ENCODE assay signal across 8 mouse cellular contexts in the genomic region with DNA sequence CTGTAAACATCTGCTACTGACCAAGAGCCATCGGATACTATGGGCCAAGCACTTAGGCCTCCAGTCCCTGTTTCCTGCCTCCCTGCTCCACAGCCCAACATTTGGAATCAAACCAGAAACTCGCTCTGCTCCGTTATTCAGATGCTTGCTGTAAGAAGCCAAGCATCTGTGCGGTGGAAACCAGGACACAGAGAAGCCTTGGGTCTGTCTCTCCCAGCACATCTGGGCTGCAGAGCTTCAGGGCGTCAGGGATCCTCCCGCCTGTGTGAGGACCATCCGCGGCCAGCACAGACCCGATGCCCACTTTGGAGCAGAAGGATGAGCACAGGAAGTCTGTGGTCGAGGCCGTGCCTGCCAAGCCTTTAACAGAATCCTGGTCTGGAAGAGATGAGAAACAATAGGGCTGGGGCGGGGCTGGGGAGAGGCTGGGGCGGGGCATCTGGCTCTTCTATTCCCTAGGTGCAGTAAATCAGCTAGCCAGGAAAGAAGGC. TPM values are rescaled to one million over a fixed set of nuclear protein-coding genes. Genes with fewer than 3 reads are reported as not detected.
DNase-seq lines count a peak whose midpoint lies in the region; ATAC-seq lines count a peak whose summit lies in the region.

No protein-coding gene starts in this region.

- H3K27ac ChIP-seq in midbrain, embryonic 11.5 days (ENCODE audit: low read depth, low read length): no peak overlapping the region
- H3K27ac ChIP-seq in midbrain, embryonic 15.5 days: no peak overlapping the region
- peak overlapping the region; percentile 14; the same call in 1 of the 2 replicates for H3K27ac ChIP-seq in hindbrain, embryonic 15.5 days (replicated peaks)
- H3K27ac ChIP-seq in neural tube, embryonic 13.5 days (replicated peaks): peak overlapping the region; percentile 59

- H3K27me3 ChIP-seq in midbrain, embryonic 11.5 days (ENCODE audit: control insufficient read depth, insufficient read depth, low read length): no peaks in the 10 kb centered on the region
- no peaks in the 10 kb centered on the region for H3K27me3 ChIP-seq in midbrain, embryonic 15.5 days (replicated peaks)
- H3K27me3 ChIP-seq in hindbrain, embryonic 15.5 days: no peaks in the 10 kb centered on the region
- no peaks in the 10 kb centered on the region for H3K27me3 ChIP-seq in neural tube, embryonic 13.5 days

- no peaks in the 10 kb centered on the region for H3K36me3 ChIP-seq in midbrain, embryonic 11.5 days (ENCODE audit: control insufficient read depth, insufficient read depth, low read length)
- H3K36me3 ChIP-seq in midbrain, embryonic 15.5 days (replicated peaks): no peaks in the 10 kb centered on the region
- no peaks in the 10 kb centered on the region for H3K36me3 ChIP-seq in hindbrain, embryonic 15.5 days
- H3K36me3 ChIP-seq in neural tube, embryonic 13.5 days: no peaks in the 10 kb centered on the region

- no peaks in the 10 kb centered on the region for H3K9me3 ChIP-seq in midbrain, embryonic 11.5 days (ENCODE audit: control insufficient read depth, low read length)
- H3K9me3 ChIP-seq in midbrain, embryonic 15.5 days: no peaks in the 10 kb centered on the region
- no peaks in the 10 kb centered on the region for H3K9me3 ChIP-seq in hindbrain, embryonic 15.5 days
- no peaks in the 10 kb centered on the region for H3K9me3 ChIP-seq in neural tube, embryonic 13.5 days

- H3K4me2 ChIP-seq in midbrain, embryonic 11.5 days: no peak overlapping the region
- H3K4me2 ChIP-seq in midbrain, embryonic 15.5 days: no peak overlapping the region
- H3K4me2 ChIP-seq in hindbrain, embryonic 15.5 days: no peak overlapping the region
- peak overlapping the region; percentile 33 for H3K4me2 ChIP-seq in neural tube, embryonic 13.5 days

- WGBS in midbrain, embryonic 11.5 days: 29% methylated on average over 13 of the region's 13 CpGs
- 33% methylated on average over 13 of the region's 13 CpGs for WGBS in midbrain, embryonic 15.5 days
- WGBS in hindbrain, embryonic 15.5 days: 24% methylated on average over 13 of the region's 13 CpGs
- WGBS in neural tube, embryonic 13.5 days: 14% methylated on average over 13 of the region's 13 CpGs

- no peak for ATAC-seq in midbrain, embryonic 11.5 days (ENCODE audit: low FRiP score)
- no peak for ATAC-seq in midbrain, embryonic 15.5 days (replicated peaks)
- ATAC-seq in hindbrain, embryonic 15.5 days (ENCODE audit: low FRiP score, low read depth): no peak
- ATAC-seq in neural tube, embryonic 13.5 days (ENCODE audit: low read depth): 0 out of 2 replicates have a peak, but pooled peaks have one; percentile 47
- no peak for ATAC-seq in megakaryocyte-erythroid progenitor cell, adult 5-6 weeks (replicated peaks; ENCODE audit: low FRiP score, low TSS enrichment, poor library complexity, severe bottlenecking)

- H3K9ac ChIP-seq in midbrain, embryonic 11.5 days (ENCODE audit: low read length): 0 out of 2 replicates have a peak overlapping the region, but pooled peaks have one; percentile 21
- H3K9ac ChIP-seq in midbrain, embryonic 15.5 days: no peak overlapping the region
- H3K9ac ChIP-seq in hindbrain, embryonic 15.5 days: no peak overlapping the region
- peak overlapping the region; percentile 48 for H3K9ac ChIP-seq in neural tube, embryonic 13.5 days

- 0 out of 2 replicates have a peak, but pooled peaks cover 2% of the 10 kb centered on the region for H3K4me1 ChIP-seq in midbrain, embryonic 11.5 days (ENCODE audit: control insufficient read depth, insufficient read depth, low read length)
- H3K4me1 ChIP-seq in midbrain, embryonic 15.5 days: peaks cover 21% of the 10 kb centered on the region
- peaks cover 21% of the 10 kb centered on the region for H3K4me1 ChIP-seq in hindbrain, embryonic 15.5 days (replicated peaks)
- H3K4me1 ChIP-seq in neural tube, embryonic 13.5 days (replicated peaks): peaks cover 38% of the 10 kb centered on the region

- no peak overlapping the region for H3K4me3 ChIP-seq in midbrain, embryonic 11.5 days (ENCODE audit: low read depth, low read length)
- H3K4me3 ChIP-seq in midbrain, embryonic 15.5 days: no peak overlapping the region
- H3K4me3 ChIP-seq in hindbrain, embryonic 15.5 days: no peak overlapping the region
- H3K4me3 ChIP-seq in neural tube, embryonic 13.5 days: no peak overlapping the region

- peak; percentile 24 for DNase-seq in adrenal gland, postnatal 10 days
- DNase-seq in adrenal gland, adult 18-20 months (ENCODE audit: low spot score in 2 of 2): no peak
- DNase-seq in midbrain, embryonic 11.5 days (ENCODE audit: low spot score, missing footprints): no peak
- DNase-seq in urinary bladder, postnatal 36 days (ENCODE audit: low spot score in 2 of 2): no peak

RNA-seq across cellular contexts. Expression of gene Cmklr1, which starts 42.2 kb away (rescaled TPM):
- total RNA-seq in adrenal gland, postnatal 10 days (2021): 10 to 100 TPM in 1 of 2 experiments, 1 to 10 TPM in 1; 9.7 to 11.7 TPM
- 10 to 100 TPM; 18.1 to 39.3 TPM for total RNA-seq in adrenal gland, adult 18-20 months (2021)
- 0.98 and 2.2 TPM in 2 replicates for polyA plus RNA-seq in midbrain, embryonic 11.5 days (2014; fragmentation: Nextera tagmentation; extraction: Ambion mirVana)
- 2.0 and 2.8 TPM in 2 replicates for polyA plus RNA-seq in midbrain, embryonic 15.5 days (2015; fragmentation: Nextera tagmentation; extraction: Ambion mirVana)
- polyA plus RNA-seq in hindbrain, embryonic 15.5 days (2015; fragmentation: Nextera tagmentation; extraction: Ambion mirVana): 2.0 and 4.4 TPM in 2 replicates
- polyA plus RNA-seq in neural tube, embryonic 13.5 days (2015; fragmentation: Nextera tagmentation; extraction: Ambion mirVana): 2.2 and 2.6 TPM in 2 replicates
- total RNA-seq in megakaryocyte-erythroid progenitor cell, adult 5-6 weeks (2014; fragmentation: Nextera tagmentation): 0.48 and 2.2 TPM in 2 replicates
- 0.23 TPM in 1 of 2 replicates, not detected in the other for total RNA-seq in megakaryocyte-erythroid progenitor cell, adult 5-6 weeks (2017)

Comparison
In these comparisons a context has a peak if more than half of its experiments do, and no peak if none do; other contexts are left out.
1. H3K9ac ChIP-seq: peak in midbrain, embryonic 11.5 days (single experiment) and neural tube, embryonic 13.5 days (single experiment); none in midbrain, embryonic 15.5 days (single experiment) and hindbrain, embryonic 15.5 days (single experiment).
2. H3K27ac ChIP-seq: peak in hindbrain, embryonic 15.5 days (single experiment) and neural tube, embryonic 13.5 days (single experiment); none in midbrain, embryonic 11.5 days (single experiment) and midbrain, embryonic 15.5 days (single experiment).